Mouse (Mus musculus) kidney, embryonic 14.5 days (tissue): Measurements from ENCODE around the gene Plcb3. TPM values are rescaled to one million over a fixed set of nuclear protein-coding genes. Genes with fewer than 3 reads are reported as not detected.

Experiments
- ATAC-seq: fragments of 200-750 bp; cut with Nextera tagmentation; 2 replicates; pipeline ENCODE4 v1.8.0; 2017; ENCODE audit warnings: moderate number of reproducible peaks, mild to moderate bottlenecking, moderate TSS enrichment, moderate library complexity; ENCODE audit not compliant: low FRiP score, low TSS enrichment
- H3K27ac ChIP-seq: fragments of 300-500 bp; sonication (generic); 2 replicates; pipeline ENCODE4 v1.5.1; 2014; ENCODE audit warnings: low read depth, mild to moderate bottlenecking, low read length, moderate library complexity, mixed read lengths
- H3K27me3 ChIP-seq: fragments of 300-500 bp; sonication (generic); 2 replicates; pipeline ENCODE4 v1.6.1; 2014; ENCODE audit warnings: mild to moderate bottlenecking, low read length; ENCODE audit not compliant: control insufficient read depth, insufficient read depth
- H3K36me3 ChIP-seq: fragments of 300-500 bp; sonication (generic); 2 replicates; pipeline ENCODE4 v1.6.1; 2014; ENCODE audit warnings: low read length, mixed read lengths; ENCODE audit not compliant: control insufficient read depth, insufficient read depth
- H3K4me1 ChIP-seq: fragments of 300-500 bp; sonication (generic); 2 replicates; pipeline ENCODE4 v1.6.1; 2014; ENCODE audit warnings: low read length, mixed read lengths; ENCODE audit not compliant: control insufficient read depth, insufficient read depth
- H3K4me2 ChIP-seq: fragments of 300-500 bp; sonication (generic); replicated peaks from 2 replicates; pipeline ENCODE4 v1.6.1; 2014; ENCODE audit warnings: low read depth, mild to moderate bottlenecking, low read length
- H3K4me3 ChIP-seq: fragments of 300-500 bp; sonication (generic); 2 replicates; pipeline ENCODE4 v1.5.1; 2014; ENCODE audit warnings: mild to moderate bottlenecking, low read length
- H3K9ac ChIP-seq: fragments of 300-500 bp; sonication (generic); 2 replicates; pipeline ENCODE4 v1.6.1; 2014; ENCODE audit warnings: low read depth, mild to moderate bottlenecking, low read length, moderate library complexity
- H3K9me3 ChIP-seq: fragments of 300-500 bp; sonication (generic); 2 replicates; pipeline ENCODE4 v1.6.1; 2016; ENCODE audit warnings: low read length; ENCODE audit not compliant: control insufficient read depth
- WGBS: fragments of 180-500 bp; shearing (Covaris S2); extraction: QIAGEN DNeasy Blood & Tissue Kit; methylation state at CpG from one replicate; pipeline ENCODE4 v1.1.7; 2014; 5-methylcytosine and 5-hydroxymethylcytosine counted together
- polyA plus RNA-seq: library from polyadenylated mRNA; unstranded; fragments of >200 nt; fragmentation: Nextera tagmentation; extraction: Ambion mirVana; gene quantifications from 2 replicates; pipeline ENCODE4 v1.2.1, GENCODE M21; 2014

Plcb3 gene
- polyA plus RNA-seq, 1 experiment from 2014 or later: 38.9 TPM

DNA sequence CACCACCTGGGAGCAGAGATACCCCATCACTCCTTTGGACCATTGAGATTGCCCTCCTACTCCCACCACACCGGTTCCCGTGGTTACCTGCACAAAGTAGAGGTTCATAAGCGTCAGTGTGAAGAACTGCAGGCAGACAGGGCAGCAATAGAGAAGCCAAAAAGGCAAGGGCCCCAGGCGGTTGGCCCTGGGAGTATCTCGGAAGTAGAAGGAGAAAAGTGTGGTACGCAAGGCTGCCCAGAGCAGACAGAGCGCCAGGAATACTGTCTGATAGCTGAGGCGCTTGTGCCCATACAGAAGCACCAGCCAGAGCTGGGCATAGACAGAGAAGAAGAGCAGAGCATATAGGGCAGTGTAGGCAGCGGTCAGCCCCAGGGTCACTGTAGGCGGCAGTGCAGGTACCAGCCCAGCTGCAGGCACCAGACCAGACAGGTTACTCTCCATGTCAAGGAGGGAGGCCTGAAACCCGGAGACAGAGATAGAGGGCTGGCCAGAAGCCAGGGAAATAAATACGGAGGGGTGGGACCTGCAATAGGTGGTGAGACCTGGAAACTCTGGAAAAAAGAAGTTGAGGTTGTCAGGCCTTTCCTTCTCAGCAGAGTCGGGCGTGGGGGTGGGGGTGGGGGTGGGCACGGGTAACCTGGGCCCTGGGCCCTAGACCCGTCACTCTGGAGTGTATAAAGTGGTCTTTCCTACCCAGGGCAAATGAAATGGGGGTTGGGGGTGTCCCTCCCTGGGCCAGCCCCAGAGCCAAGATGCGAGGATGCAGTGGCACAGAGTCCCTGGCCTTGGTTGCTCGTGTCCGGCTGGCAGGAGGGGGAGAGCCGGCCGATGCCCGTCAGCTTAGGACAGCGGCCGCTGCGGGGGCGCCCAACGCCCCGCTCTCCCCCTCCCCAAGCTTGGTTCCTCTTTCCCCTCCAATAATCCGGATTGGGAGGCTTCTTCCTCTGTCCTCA lies 35.6 kb downstream of the Plcb3 start:
- WGBS: 22% methylated on average over 28 of the region's 29 CpGs
- peaks cover 5% of the 10 kb centered on the region for H3K27me3 ChIP-seq
- peak overlapping the region; percentile 86 for H3K9ac ChIP-seq
- peak overlapping the region; percentile 98; the same call in 1 of the 2 replicates for H3K27ac ChIP-seq
- H3K36me3 ChIP-seq: no peaks in the 10 kb centered on the region
- H3K4me1 ChIP-seq: peaks cover 9% of the 10 kb centered on the region
- H3K4me2 ChIP-seq: peak overlapping the region; percentile 98
- H3K4me3 ChIP-seq: peak overlapping the region; percentile 88
- no peaks in the 10 kb centered on the region for H3K9me3 ChIP-seq
- peak; percentile 11 for ATAC-seq

DNA sequence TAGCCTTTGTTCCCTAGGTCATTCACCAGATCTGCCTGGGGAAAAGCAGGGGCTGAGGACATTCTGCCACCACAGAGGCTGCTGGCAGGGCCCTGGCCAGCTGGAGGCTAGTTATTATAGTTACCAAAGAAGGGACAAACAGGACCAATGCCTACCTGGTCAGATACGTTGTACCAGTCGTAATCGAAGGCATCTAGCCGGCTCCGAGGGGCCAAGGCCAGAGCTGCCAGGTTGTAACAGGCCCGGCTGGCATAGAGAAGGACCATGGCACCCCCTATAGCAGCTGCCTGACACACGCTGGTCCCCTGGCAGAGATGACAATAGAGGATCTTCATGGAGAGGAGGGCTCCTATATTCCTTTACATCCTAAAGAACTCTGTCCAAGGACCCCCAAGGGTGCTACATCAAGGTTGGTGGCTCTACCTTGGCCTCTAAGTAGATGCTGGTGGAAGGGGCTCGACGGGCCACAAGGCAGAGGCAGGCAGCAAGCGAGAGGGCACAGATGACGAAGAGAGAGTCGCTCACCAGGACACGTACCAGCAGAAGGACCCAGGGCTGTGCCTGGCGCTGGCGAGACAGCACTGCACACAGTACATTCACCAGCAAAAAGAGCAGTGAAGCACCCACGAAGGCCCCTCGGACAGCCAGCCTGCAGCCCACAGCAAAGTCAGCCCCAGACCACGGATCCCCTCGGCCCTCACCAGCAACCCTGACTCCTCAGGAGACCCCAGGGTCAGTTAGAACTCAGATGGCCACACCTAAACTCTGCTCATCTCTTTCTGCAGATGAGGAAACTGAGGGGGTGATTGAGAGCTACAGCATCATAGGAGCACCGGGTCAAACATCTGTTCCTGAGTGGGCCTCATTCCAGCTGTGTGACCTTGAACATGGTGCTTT lies 36.9 kb downstream of the Plcb3 start:
- Histone ChIP-seq H3K27ac (no peak overlapping the region), H3K36me3 (no peaks in the 10 kb centered on the region), H3K9me3 (no peaks in the 10 kb centered on the region), H3K4me3 (no peak overlapping the region), H3K9ac (no peak overlapping the region), H3K4me1 (peaks cover 9% of the 10 kb centered on the region), H3K4me2 (no peak overlapping the region), H3K27me3 (peaks cover 19% of the 10 kb centered on the region)
- 89% methylated on average over 20 of the region's 20 CpGs for WGBS
- ATAC-seq: no peak

DNA sequence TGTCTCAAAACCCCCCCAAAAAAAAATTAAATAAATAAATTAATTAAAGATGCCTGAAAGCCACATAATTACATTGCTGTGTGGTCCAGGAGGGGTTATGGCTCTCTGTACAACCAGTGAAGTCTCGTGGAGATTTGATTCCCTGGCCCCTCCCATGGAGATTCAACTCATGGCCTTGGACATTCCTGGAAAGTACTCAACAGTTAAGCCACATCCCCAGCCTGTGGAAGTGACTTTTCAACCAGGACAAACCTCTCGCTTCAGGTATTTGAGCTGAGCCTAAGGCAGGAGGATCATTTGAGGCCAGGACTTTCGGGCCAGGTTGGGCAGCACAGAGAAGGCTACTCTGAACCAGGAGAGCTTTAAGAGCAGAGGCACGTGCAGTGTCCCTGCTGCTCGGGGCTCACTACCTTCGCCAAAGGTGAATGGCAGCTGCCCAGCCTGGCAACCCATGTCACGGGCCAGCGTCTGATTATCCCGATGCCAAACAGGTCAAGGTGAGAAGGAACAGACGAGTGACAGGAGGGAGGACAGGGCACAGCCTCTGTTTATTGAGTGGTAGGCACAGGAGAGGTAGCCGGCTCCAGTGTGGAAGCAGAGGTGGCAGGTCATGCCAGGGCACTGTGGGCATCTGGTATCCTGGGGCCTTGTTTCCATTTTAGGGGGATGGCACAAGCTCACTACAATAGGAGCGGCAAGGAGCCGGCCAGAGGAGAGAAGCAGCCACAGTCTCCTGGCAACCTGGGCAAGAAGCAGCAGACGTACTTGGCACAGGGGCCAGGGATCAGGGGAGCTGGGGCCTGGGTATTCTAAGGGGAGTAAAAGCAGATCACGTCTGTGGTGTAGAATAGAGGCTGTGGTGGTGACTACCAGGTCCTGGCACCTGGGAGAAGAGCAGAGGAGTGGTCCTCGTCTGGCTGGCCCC lies 38.5 kb downstream of the Plcb3 start:
- Histone ChIP-seq H3K9me3 (no peaks in the 10 kb centered on the region), H3K27ac (no peak overlapping the region), H3K4me1 (peaks cover 19% of the 10 kb centered on the region), H3K36me3 (no peaks in the 10 kb centered on the region), H3K4me2 (no peak overlapping the region), H3K4me3 (no peak overlapping the region), H3K27me3 (peaks cover 34% of the 10 kb centered on the region), H3K9ac (no peak overlapping the region)
- no peak for ATAC-seq
- WGBS: 79% methylated on average over 16 of the region's 16 CpGs

DNA sequence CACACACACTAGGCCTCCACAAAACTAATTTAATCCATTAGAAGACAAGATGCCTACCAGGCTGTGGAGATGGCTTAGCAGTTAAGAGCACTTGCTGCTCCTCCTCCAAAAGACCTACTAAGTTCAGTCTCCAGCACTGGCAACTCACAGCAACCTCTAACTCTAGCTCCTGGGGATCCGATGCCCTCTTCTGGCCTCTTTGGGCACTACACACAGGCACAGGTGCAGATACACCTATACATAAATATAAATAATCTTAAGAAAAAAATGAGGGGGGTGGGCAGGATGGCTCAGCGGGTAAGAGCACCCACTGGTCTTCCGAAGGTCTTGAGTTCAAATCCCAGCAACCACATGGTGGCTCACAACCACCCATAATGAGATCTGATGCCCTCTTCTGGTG lies 40.0 kb downstream of the Plcb3 start:
- no peaks in the 10 kb centered on the region for H3K9me3 ChIP-seq
- ATAC-seq: no peak
- no peak overlapping the region for H3K9ac ChIP-seq
- H3K4me2 ChIP-seq: no peak overlapping the region
- no peak overlapping the region for H3K27ac ChIP-seq
- H3K4me3 ChIP-seq: no peak overlapping the region
- H3K36me3 ChIP-seq: no peaks in the 10 kb centered on the region
- 25% methylated on average over 3 of the region's 3 CpGs for WGBS
- peaks cover 19% of the 10 kb centered on the region for H3K4me1 ChIP-seq
- peaks cover 49% of the 10 kb centered on the region for H3K27me3 ChIP-seq

DNA sequence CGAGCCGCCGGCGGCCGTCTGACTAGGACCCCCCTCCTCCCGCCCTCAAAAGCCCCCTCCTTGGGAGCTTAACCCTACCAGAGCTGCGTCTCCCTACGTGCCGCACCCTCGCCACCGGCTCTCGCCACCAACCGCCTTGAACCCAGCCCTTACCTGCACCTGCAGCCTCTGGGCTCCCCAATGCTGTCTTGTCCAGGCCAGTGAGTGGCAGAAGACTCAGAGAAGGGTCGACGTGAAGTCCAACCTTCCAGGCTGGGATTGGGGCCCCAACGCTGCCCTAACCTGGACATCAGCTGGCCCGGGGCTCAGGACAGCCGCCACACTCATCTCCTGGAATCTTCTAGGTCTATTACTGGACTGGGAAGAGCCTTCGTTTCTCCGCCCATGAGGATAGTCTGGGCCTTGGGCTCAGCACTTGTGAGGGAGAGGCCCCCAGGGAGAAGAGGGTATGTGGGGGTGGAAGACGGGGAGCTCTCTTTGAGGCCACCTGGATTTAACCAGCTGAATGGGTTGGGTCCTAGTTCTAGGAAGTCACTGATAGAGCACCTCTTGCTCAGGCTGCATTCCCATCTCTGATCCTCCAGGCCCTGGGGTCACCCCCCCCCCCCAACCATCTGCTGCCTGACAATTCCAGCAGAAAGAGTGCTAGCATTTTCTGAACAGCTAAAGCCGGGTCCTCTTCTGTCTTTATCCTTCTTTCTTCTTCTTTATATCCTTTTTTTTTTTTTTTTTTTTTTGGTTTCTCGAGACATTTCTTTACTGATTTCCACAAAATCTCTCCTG lies 41.9 kb downstream of the Plcb3 start, which contains the start of gene Kcnk4:
Gene Kcnk4 (minus strand): TSS at position 321 of the 783 bp plus-strand sequence.
- Histone ChIP-seq H3K9ac (peak within 1 kb of the TSS; percentile 44), H3K27ac (no peak within 1 kb of the TSS), H3K4me2 (peak within 1 kb of the TSS; percentile 78), H3K4me3 (peak within 1 kb of the TSS; percentile 41), H3K27me3 (peaks cover 62% of the 10 kb centered on the region), H3K9me3 (no peaks in the 10 kb centered on the region), H3K4me1 (peaks cover 10% of the 10 kb centered on the region), H3K36me3 (no peaks in the 10 kb centered on the region)
- WGBS: 11% methylated on average over 23 of the region's 23 CpGs
- no peak for ATAC-seq

DNA sequence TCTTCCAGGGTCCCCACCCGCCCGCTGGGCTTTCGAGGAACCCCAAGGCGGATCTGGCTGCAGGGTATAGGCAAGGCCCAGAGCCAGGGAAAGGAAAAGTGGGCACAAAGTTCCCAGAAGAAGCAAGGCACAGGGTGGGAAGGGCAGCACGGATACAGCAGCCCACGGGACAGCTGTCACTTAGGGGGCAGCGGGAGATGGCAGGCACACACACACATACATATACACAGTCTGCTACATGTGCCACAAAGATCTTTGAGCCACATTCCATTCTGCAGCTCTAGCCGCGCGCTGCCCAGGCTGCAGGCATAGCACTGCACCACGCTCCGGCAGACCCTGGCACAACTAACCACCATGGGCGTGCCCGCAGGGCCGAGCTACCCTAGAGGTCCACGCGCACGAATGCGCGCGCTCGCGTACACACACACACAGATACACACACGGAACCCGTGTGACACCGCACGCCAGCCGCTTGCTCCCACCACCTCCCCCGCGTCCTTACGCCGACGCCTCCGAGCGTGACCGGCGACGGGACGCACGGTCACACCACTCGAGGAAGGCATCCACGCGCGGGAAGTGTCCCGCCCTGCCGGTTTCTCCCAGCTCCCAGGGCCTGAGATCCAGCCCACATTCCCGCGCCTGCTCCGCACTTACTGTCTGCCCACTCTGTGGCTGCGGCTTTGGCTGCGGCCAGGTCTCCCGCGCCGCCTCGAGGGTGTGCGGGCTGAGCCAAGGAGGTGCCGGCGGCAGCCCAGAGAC lies 42.7 kb downstream of the Plcb3 start:
- Histone ChIP-seq H3K27me3 (peaks cover 62% of the 10 kb centered on the region), H3K36me3 (no peaks in the 10 kb centered on the region), H3K9ac (peak overlapping the region; percentile 44), H3K9me3 (no peaks in the 10 kb centered on the region), H3K4me3 (peak overlapping the region; percentile 41), H3K4me1 (peaks cover 10% of the 10 kb centered on the region), H3K4me2 (peak overlapping the region; percentile 78), H3K27ac (no peak overlapping the region)
- ATAC-seq: peak; percentile 15; the same call in 1 of the 2 replicates
- 2% methylated on average over 58 of the region's 58 CpGs for WGBS

DNA sequence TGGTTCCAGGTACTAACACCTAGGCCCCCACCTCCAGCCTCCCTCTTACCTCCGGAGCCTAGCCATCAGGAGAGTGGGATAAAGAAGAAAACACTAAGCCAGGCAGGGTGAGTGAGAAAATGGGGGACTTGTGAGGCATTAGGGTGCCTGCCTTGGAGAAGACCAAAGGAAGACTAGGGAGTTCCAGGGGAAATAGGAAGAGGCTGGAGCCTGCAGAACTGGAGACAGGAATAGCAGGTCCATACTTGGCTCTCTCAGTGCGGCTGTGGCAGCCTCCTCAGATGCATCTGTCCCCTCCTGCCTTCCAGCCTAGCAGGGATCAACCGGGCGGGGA lies 43.2 kb downstream of the Plcb3 start:
- Histone ChIP-seq H3K4me1 (peaks cover 10% of the 10 kb centered on the region), H3K36me3 (no peaks in the 10 kb centered on the region), H3K4me3 (peak overlapping the region; percentile 41), H3K9me3 (no peaks in the 10 kb centered on the region), H3K27ac (no peak overlapping the region), H3K9ac (no peak overlapping the region), H3K27me3 (peaks cover 65% of the 10 kb centered on the region), H3K4me2 (no peak overlapping the region)
- 30% methylated on average over 4 of the region's 4 CpGs for WGBS
- ATAC-seq: no peak
